Mouse (Mus musculus) c-Kit-positive CD71-positive TER-119-negative erythroid progenitor cells, embryonic 14.5 days (primary cell): ENCODE measurements around the gene Zfhx3.

Experiments used
- DNase-seq: peaks from one replicate; pipeline ENCODE4 v3.0.0-alpha.2; 2013; ENCODE audit warnings: low read depth

Zfhx3 gene

GRCm38 (mm10) chr8:108594361-108595060, 652.1 kb downstream of the Zfhx3 start:
- no peak for DNase-seq

GRCm38 (mm10) chr8:108595061-108595419, 652.6 kb downstream of the Zfhx3 start:
- DNase-seq: no peak

- DNase-seq: no peak
Observed at GRCm38 (mm10) chr8:108595721-108596495, 653.5 kb downstream of the Zfhx3 start.

- no peak for DNase-seq
Observed at GRCm38 (mm10) chr8:108599003-108599402, 656.6 kb downstream of the Zfhx3 start.

- peak; percentile 59 for DNase-seq
Observed at GRCm38 (mm10) chr8:108599558-108599957, 657.1 kb downstream of the Zfhx3 start.

GRCm38 (mm10) chr8:108608678-108609077, 666.2 kb downstream of the Zfhx3 start:
- no peak for DNase-seq

GRCm38 (mm10) chr8:108609114-108609513, 666.7 kb downstream of the Zfhx3 start:
- DNase-seq: no peak

- no peak for DNase-seq
Observed at GRCm38 (mm10) chr8:108611141-108611674, 668.8 kb downstream of the Zfhx3 start.

GRCm38 (mm10) chr8:108611792-108612413, 669.5 kb downstream of the Zfhx3 start:
- DNase-seq: peak; percentile 34

GRCm38 (mm10) chr8:108612815-108613214, 670.4 kb downstream of the Zfhx3 start:
- no peak for DNase-seq

- no peak for DNase-seq
Observed at GRCm38 (mm10) chr8:108613280-108613679, 670.8 kb downstream of the Zfhx3 start.

- no peak for DNase-seq
Observed at GRCm38 (mm10) chr8:108621296-108621695, 678.9 kb downstream of the Zfhx3 start.

GRCm38 (mm10) chr8:108623660-108624059, 681.2 kb downstream of the Zfhx3 start:
- no peak for DNase-seq

GRCm38 (mm10) chr8:108625571-108626120, 683.2 kb downstream of the Zfhx3 start:
- DNase-seq: no peak

- no peak for DNase-seq
Observed at GRCm38 (mm10) chr8:108631069-108631468, 688.6 kb downstream of the Zfhx3 start.

GRCm38 (mm10) chr8:108634282-108634681, 691.8 kb downstream of the Zfhx3 start:
- DNase-seq: no peak

- no peak for DNase-seq
Observed at GRCm38 (mm10) chr8:108637887-108638286, 695.4 kb downstream of the Zfhx3 start.

- DNase-seq: no peak
Observed at GRCm38 (mm10) chr8:108645660-108646059, 703.2 kb downstream of the Zfhx3 start.

- no peak for DNase-seq
Observed at GRCm38 (mm10) chr8:108647556-108647955, 705.1 kb downstream of the Zfhx3 start.

- no peak for DNase-seq
Observed at GRCm38 (mm10) chr8:108648993-108649392, 706.5 kb downstream of the Zfhx3 start.

- no peak for DNase-seq
Observed at GRCm38 (mm10) chr8:108650837-108651236, 708.4 kb downstream of the Zfhx3 start.

GRCm38 (mm10) chr8:108661486-108662093, 719.1 kb downstream of the Zfhx3 start:
- no peak for DNase-seq
